Mouse (Mus musculus): ENCODE results near the gene Barhl2. TPM values are rescaled to one million over a fixed set of nuclear protein-coding genes. Genes with fewer than 3 reads are reported as not detected.

Gene Barhl2
- 0.16 TPM for polyA plus RNA-seq (2017; shearing (Covaris generic))

GRCm38 (mm10) chr5:106457986-106458476 lies at the start of gene Barhl2:
Barhl2 (minus strand) TSS chr5:106458166.

Other genes with a start within 250 kb of the Barhl2 start
- gene Gm17304, start 150.9 kb upstream of the Barhl2 start, polyA plus RNA-seq (2017; shearing (Covaris generic)) = not detected
- gene Zfp644, start 239.1 kb upstream of the Barhl2 start, polyA plus RNA-seq (2017; shearing (Covaris generic)) = 84.8 TPM

Data from effector memory CD4-positive, alpha-beta T cell, adult 5 months (primary cell).